Mouse (Mus musculus) testis, postnatal 14 days (tissue): ENCODE results near the gene Zfp473.
A peak's percentile ranks its signal among the peaks of the same experiment; 100 is the strongest.
"Not testable (repeated sequence)": the region's sequence is repeated elsewhere in the genome, so short reads cannot be mapped to it uniquely, and the experiment has no call there.

Source experiments
- DNase-seq: peaks from one replicate; pipeline ENCODE4 v3.0.0; 2021; ENCODE audit warnings: low spot score

Gene Zfp473

DNA sequence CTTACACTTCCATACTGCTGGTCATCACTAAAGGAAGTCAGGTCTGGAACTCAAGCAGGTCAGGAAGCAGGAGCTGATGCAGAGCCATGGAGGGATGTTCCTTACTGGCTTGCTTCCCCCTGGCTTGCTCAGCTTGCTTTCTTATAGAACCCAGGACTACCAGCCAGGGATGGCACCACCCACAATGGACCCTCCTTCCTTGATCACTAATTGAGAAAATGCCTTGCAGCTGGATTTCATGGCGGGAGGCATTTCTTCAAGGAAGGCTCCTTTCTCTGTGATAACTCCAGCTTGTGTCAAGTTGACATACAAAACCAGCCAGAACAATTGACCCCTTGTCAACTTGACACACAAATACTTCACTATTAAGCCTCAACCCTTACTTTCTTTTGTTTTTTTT is at the start of gene Zfp473:
Gene Zfp473, minus strand, starts transcription at position 101 of the 400 bp plus-strand sequence.
- not testable (repeated sequence) for DNase-seq

DNA sequence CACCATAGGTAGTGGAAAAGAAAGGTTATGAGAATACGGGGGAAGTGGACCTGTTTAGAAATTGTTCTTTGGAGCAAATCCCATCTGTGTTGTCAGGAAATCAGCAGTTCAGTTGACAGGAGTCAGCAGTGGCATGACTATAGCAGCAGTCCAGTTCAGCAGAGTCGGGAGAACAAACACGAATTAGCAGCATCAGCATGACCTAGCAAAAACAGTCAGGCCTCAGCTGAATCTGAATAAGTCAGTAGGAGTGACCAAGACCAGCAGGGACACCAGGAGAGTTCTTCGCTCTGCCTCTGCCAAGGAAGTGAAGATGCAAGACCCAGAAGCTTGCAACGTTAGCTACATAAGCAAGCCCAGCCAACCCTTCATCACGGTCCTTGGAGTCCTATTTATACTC is 41.9 kb upstream of the Zfp473 start:
- DNase-seq = no peak

DNA sequence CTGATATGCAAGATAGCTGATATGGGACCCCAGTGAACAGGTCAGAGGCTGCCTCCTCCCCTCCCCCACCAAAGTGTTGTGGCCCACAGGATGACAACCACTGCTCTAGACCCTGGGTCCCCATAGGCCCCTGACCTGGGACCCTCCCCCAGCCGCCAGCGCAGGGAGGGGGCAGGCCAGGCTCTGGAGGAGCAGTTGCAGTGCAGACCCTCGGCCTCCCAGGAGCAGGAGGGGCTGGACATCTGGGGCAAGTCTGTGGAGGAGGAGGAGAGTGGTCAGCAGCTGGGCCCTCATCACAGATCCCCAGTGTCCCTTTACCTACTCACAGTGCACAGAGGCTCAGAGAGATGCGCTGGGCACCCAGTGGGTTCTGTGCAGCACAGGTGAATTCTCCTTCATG is 39.2 kb upstream of the Zfp473 start:
- DNase-seq = no peak

DNA sequence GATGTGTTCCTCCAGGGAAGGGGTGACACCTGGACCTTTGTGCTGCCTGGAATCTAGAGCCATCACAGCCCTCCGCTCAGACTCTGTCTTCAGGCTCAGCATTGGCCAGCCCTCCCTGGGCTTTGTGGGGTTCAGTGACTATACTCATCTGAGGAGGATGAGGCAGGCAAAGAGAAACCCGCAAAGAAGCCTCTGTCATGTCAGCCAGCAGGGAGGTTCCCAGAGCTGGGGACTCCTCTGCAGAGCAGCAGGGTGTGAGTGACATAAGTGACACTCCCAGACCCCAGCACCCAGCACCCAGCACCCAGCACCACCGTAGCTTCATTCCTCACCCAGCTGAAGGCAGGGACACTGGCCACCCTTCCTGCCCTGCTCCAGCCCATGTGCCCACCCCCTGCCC is 38.7 kb upstream of the Zfp473 start:
- DNase-seq = no peak

DNA sequence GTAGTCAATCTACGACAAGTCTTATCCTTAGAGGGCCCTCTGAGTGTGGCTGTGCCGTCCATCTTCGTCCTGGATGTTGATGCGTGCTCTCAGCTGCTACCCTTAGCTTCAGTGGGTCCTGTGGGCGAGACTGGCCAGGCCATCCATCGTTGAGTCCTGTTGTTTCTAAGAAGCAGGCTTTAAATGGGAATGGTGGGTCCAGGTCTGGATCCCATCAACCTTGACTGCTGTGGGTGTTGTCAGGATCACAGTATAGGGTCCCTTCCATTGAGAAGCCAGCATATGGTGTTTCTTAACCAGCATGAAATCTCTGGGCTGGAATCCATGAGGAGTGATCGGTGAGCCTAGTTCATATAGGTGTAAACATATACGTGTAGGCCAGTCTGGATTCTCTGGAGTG is 29.3 kb upstream of the Zfp473 start:
- no peak for DNase-seq

DNA sequence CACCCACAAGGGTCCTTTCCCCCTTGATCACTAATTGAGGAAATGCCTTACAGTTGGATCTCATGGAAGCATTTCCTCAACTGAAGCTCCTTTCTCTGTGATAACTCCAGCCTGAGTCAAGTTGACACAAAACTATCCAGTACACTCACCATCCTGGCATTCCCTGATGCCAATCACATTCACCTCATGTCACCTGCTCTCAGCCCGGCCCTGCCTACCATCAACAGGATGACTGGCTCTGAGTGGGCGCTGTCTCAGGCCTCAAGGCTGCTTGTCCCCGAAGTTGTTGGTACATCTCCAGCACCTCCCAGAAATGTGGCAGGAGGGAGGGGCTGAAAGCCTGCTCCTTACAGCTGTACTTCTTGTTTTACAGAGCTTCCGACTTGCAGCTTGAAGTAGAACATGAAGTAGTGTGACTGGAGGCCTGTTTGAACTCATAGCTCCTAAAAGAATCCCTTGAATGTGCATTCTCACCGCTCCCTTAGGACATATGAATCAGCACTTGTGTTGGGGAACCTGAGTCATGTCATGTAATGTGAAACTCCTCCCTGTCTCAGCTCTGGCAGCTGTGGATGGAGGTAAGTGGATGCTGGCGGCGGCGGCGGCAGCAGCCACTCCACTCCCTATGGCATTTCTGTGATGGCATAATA is 26.1 kb upstream of the Zfp473 start:
- no peak for DNase-seq

DNA sequence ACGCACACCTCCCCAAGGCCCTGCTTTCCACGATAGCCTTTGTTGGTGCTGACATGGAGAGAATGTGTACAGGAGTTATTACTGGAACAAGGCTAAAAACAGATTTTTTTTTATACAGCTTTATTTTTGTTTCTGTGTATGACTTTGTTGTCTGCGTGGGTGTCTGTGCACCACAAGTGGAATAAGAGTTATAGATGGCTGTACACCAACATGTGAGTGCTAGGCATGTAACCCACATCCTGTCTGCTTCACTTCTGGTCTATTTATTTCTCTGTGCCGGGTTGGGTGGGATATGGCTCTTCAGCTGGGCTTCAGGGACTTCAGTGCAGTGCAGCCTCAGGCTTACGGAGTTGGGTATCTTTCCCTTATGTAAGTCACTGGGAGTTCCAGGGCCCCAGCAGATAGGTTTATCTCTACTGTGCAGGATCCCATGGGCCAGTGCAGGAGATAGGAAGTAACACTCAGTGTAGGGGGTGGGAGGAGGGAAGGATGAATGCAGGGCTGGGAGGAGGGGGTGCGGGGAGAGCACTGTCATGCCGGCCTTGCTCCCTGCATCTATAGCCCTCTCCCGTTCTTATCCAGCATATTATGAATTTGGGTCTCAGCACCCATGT is 21.8 kb upstream of the Zfp473 start:
- no peak for DNase-seq

DNA sequence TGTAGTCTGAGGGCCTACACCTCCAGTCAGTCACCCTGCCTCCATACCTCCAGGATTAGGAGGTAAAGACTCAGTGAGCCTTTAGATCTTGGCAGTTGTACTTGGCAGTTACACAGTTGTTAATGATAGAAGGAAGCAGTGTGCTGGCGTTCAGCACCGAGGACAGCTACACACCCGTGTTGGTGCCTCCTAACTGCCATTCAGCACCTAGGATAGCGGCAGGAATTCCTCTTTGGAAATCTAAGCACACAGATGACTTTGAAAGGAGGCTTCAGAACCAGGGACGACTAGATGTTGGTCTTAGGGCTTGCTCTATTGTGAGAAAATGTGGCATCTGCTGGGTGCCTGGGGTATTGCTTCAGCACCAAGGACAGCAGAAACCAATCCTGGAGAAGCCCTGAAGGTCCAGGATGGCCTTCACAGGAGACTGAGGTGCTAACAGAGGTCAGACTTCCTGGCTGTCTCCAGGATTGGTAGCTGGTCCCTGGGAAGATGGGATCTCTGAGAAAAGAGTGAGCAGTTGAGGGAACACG is 19.3 kb upstream of the Zfp473 start:
- peak; percentile 65 for DNase-seq

DNA sequence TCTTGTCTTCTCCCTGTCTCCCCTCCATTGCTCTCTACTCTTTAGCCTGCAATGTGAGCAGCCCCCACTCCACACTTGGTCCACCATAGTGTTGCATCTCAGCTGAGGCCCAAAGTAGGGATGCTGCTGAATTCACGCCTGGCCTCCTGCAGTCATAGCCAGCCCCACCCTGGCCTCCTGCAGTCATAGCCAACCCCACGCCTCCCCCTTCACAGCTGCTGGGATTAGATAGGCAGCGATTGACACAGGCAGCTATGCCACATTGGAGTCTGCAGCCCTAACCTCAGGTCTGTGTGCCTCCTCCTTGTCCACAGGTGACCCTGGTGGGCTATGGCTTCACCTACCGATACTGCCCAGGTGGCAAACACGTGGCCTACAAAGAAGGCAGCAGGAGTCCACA is 17.3 kb upstream of the Zfp473 start:
- DNase-seq = no peak

DNA sequence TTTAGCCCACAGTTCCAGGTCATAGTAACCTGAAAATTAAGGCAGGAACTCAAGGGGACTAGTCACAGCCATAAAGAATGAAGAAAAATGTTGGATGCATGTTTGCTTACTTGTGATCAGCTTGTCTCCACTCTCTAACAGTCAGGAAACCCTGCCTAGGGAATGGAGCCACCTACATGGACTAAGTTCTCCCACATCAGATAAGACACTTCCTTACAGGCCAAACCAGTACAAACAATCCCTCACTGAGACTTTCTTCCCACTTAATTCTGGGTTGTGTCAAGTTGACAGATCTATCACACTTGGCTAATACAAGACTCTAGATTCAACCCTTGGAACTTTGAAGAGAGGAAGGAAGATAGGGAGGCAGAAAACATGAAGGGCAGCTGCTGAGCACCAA is 9.5 kb upstream of the Zfp473 start:
- no peak for DNase-seq

DNA sequence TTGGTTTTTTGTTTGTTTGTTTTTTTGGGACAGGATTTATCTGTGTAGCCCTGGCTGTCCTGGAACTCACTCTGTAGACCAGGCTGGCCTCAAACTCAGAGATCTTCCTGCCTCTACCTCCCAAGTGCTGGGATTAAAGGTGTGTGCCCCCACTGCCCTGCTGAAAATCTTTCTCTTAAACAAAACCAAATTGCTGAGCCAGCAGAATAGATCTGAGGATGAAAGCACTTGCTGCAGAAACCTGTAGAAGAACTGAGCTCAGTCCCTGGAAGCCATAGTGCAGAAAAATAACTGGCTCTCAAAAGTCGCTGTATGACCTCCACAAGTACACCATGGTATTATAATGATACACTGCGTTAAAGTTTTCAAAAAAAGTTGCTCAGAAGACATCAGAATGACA is 6.3 kb upstream of the Zfp473 start:
- no peak for DNase-seq

DNA sequence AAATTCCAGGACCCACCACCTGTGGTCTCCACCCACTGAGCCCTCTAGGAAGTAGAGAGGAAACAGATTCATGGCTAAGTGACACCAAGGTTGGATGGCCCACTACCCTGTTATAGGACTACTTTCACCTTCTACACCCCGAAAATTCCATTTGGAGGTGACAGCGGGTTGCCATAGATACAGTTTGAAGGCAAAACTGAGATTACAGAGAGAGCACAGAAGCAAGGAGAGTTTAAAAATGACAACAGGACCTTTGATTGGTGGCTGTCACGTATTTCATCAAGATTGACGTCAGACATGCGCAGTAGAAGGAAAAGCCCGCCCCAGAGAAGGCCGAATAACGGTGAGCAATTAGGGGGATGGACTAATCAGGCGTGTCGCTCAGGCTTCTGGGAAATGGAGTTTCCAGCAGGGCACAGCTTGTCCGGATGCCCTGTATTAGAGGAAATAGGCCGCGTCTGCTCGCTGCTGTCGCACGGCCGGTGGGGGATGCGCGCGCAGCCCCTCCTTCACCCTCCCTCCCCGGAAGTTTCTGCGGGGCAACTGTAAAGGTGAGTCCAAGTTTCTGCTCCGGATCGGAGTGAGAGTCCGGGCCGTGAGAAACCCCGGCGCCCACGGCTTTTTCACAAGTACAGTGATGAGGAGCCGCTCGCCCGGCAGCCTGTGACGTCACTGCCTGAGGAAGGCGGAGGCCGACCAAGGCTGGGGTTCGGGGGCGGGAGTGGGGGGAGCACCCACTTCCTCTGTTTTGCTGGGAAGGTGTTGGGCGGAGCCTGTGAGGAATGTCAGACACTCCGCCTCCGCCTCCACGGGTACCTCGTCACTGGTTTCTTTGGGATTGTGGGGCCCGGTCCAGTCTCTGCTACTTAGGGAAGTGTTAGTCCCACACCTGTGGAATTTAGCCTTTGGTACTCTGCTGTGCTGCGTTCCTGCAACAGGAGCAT is 2.5 kb downstream of the Zfp473 start, which contains the start of gene Vrk3:
Gene Vrk3, plus strand, starts transcription at position 313 of the 944 bp plus-strand sequence.
- peak; percentile 98 for DNase-seq

DNA sequence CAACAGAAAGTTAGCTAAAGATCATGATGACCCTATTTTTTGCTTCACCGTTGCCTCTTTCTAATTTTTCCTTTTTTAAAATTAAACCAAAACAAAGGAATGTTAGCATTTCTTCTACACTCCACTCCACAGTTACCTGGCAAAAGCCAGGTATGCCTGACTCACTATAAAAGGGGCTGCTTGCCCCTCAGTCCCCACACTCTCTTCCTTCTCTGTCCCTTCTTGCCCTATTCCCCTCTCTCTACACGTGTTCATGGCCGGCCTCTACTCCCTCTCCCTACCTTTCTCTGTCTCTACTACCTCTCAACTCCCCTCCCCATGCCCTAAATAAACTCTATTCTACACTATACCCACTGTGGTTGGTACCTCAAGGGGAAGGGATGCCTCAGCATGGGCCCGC is 3.7 kb downstream of the Zfp473 start:
- no peak for DNase-seq

DNA sequence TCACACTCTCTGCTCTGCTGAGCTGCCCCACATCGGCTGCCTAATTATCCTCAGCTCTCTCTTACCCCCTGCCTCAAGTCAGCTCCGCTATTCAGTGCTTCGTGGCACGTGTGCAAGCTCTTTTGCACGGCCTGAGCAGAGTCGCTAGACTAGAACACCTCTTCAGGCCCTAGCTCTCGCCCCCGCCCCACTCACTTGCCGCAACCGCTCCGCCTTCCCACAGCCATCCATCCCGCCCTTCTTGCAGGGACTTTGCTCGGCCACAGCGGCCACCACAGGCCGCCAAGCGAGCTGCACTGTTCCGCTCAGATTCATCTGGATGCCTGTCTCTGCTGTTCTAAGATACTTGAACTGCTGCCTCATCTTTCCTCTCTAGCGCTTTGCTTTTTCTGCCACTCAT is 5.8 kb downstream of the Zfp473 start:
- peak; percentile 60 for DNase-seq

DNA sequence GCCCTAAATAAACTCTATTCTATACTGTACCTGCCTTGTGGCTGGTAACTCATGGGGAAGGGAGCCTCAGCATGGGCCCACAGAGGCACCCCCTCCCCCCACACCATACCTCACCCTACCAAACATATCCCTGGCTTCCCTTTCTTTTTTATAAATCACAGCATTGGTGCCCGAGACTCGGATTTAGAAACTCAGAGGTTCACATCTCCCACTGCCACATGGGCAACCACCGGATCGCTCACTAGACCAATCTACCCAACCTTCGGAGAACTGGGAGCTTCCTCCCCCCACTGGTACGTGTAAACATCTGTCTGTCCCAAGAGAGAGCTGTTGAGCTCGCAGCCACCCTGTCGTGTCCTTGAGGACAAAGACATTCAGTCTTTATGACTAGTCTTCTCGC is 6.6 kb downstream of the Zfp473 start:
- DNase-seq = no peak

DNA sequence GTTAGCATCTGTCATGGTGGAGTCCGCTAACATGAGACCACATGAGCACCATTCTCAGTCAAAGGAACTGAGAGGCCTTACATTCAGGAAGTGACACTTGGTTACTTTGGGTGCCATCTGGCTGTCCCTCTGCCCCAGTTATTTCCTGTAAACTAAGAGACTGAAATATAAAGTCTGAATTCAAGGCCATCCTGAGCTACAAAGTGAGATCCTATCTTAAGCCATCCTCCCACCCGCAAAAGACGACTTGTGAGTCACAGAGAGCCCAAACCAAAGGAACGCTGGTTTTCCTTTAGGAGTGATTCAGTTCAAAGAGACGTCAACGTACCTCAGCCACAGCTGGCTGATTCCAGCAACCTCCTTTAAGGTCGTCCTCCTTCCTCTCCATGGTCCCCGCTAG is 9.5 kb downstream of the Zfp473 start:
- no peak for DNase-seq

DNA sequence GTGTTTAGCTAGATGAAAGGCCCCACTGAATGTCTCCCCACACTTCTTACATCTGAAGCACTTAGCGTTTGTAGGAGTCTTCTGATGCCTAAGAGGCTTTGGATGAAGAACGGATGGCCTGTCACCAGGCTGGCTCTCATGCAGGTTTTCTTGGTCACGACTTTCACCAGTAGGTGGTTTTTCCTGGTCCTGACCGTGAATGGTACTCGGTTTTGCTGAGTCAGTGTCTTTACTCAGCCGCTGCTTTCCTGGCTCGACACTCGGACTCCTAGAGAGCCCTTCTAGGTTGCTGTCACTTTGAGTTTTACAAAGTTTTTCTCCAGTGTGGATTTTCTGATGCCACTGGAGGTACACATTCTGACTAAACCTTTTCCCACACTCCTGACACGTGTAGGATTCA is 17.1 kb downstream of the Zfp473 start:
- DNase-seq = no peak

DNA sequence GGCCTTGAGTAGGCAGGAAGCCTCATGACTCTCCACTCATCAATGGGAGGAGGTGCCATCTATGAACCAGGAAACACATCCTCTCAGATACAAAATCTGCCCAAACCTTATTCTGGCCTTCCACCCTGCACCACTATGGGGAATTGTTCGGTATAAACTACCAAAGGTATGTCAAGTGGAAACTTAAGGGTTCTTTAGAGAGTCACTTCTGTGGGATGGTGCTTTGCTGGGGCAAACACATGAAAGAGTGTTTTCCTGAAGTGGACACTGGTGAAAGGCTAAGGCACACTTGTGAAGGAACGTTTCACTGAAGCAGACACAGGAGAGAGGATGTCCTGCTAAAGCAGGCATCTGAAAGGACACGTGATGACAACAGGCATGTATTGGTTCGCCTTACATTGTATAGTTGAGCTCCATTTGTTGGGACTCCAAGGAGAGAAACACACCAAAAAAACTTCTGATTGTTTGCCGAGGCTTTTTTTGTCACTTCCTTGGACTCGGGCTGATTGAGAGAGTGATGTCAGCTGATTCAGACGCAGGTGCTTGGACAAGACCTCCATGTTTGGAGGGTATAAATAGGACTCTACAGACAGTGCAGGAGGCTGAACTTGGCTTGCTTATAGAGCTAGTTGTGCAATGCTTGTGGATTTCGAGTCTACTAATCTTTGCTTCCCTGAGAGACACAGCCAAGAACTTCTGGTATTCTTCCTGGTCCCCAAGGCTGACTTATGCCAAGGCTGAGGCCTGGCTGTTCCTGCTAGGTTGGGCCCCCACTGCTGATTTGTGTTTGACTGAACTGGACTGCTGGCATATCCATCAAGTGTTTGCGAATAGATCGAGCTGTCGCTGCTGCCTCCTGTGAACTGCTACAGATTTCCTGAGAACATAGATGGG is 22.5 kb downstream of the Zfp473 start:
- DNase-seq = no peak

DNA sequence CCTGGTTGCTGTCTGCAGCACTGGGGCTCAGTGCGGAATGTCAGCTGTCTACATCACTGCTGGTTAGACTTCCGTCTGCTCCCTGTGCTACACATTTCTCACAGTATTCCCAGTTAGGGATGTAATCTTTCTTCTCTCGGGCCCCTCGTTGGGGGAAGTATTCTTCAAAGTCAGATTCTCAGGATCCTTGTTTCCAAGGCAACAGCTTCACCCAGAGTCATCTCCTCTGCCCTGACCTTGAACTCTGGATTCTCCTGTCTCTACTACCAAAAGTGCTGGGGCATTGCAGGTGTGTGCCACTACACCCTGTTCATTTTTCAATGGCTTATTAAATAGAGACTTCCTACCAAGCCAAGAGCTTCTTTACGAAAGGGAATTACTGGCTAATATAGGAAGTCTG is 23.7 kb downstream of the Zfp473 start:
- DNase-seq = no peak

DNA sequence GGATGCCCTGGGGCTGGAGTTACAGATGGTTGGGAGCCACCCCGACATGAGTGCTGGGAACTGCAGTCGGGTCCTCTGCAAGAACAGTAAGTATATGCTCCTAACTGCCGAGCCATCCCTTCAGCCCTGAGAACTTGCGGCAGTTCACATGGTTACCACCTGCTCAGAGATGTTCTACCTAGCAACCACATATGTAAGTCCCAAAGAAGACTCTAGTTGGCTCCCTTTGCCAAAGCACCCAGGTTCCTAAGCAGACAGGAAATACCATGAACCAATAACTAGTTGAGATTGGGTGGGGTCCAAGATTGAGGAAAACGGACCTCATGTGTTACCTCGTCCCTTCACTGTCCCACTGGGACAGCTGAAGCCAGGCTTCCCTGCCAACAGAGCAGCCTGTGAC is 24.5 kb downstream of the Zfp473 start:
- DNase-seq = no peak

DNA sequence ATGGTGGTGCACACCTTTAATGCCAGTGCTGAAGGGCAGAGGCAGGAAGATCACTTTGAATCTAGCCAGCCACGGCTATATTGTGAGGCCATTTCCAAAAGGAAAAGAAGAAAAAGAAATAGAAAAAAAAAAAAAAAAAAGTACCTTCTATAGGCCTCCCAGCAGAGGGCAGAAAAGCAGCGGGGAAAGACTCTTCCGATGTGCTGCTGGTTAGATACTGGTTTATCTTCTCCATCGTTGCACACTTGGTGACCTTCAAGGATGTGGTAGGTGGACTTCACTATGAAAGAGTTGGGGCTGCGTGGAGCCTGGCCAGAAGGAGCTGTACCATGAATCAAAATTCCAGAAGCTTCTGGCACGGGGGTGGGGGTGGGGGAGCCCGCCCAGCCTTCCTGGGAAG is 26.5 kb downstream of the Zfp473 start:
- DNase-seq = no peak

DNA sequence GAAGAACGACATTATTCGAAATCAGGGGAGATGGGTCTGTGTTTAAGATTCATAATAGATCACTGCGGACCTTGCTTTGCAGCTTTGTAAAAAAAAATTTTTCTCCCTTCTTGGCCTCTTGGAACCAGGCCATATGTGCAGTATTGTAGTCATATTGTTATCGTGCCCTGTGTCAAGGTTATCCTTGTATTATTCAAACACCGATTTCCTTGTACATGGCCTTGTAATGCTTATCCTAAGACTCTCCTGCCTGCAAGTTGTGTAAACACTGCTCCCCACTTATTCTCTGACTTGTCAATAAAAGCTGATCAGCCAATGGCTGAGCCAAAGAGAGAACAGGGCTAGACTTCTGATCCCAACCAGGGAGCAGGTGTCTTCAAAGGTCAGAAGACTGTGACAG is 28.8 kb downstream of the Zfp473 start:
- no peak for DNase-seq
